Comparison of ENCODE assay signal across 11 mouse cellular contexts in genomic region chr13:41932313-41933100, GRCm38 (mm10).
DNase-seq lines count a peak whose midpoint lies in the region; ATAC-seq lines count a peak whose summit lies in the region.
"Had no signal": no experiment of that assay in that cellular context is flagged by ENCODE, and none has a peak within 500 bp of the region (broad histone marks: within the 10 kb centered on the region; RNA-seq: fewer than 3 reads in every experiment).

No protein-coding gene starts in this region.

- DNase-seq in right cerebral cortex, adult 18-20 months: peak; percentile 18
- no peak for DNase-seq in right cerebral cortex, postnatal 14 days
- peak; percentile 46 for DNase-seq in thymus, postnatal 14 days
- DNase-seq in adrenal gland, postnatal 14 days: no peak
- DNase-seq in kidney, postnatal 10 days: no peak
- DNase-seq in retina, postnatal 1 day: no peak
- DNase-seq: cerebellum, adult 11 months had no signal

- peak; percentile 95 for ATAC-seq in CD4-positive, CD25-positive, alpha-beta regulatory T cell, adult 4 months
- peak; percentile 97 for ATAC-seq in inflammation-experienced regulatory T-cells, adult 6 months
- ATAC-seq: forebrain, embryonic 13.5 days; intestine, postnatal 0 days had no signal

Comparison
In these comparisons a context has a peak if more than half of its experiments do, and no peak if none do; other contexts are left out.
1. DNase-seq: peak in right cerebral cortex, adult 18-20 months (single experiment) and thymus, postnatal 14 days (single experiment); none in right cerebral cortex, postnatal 14 days (single experiment), adrenal gland, postnatal 14 days (single experiment), kidney, postnatal 10 days (single experiment) and retina, postnatal 1 day (single experiment).